Mouse (Mus musculus): ENCODE results near the gene Ngp.
"Not testable (repeated sequence)": the region's sequence is repeated elsewhere in the genome, so short reads cannot be mapped to it uniquely, and the experiment has no call there.

Gene Ngp

GRCm38 (mm10) chr9:110419511-110420112, at the start of gene Ngp:
TSS of gene Ngp (plus strand) at chr9:110419747.
- DNase-seq = peak; percentile 76

- DNase-seq = no peak
Measured at GRCm38 (mm10) chr9:110369860-110370259, 49.7 kb upstream of the Ngp start.

GRCm38 (mm10) chr9:110373871-110374270, 45.7 kb upstream of the Ngp start:
- peak; percentile 90 for DNase-seq

- DNase-seq = no peak
Measured at GRCm38 (mm10) chr9:110375668-110376067, 43.9 kb upstream of the Ngp start.

- DNase-seq = not testable (repeated sequence)
Measured at GRCm38 (mm10) chr9:110377655-110378054, 41.9 kb upstream of the Ngp start.

GRCm38 (mm10) chr9:110379361-110379760, 40.2 kb upstream of the Ngp start:
- DNase-seq = peak; percentile 91

- peak; percentile 90 for DNase-seq
Measured at GRCm38 (mm10) chr9:110380662-110381061, 38.9 kb upstream of the Ngp start.

GRCm38 (mm10) chr9:110381292-110381691, 38.3 kb upstream of the Ngp start:
- DNase-seq = peak; percentile 91

GRCm38 (mm10) chr9:110384369-110384929, 35.1 kb upstream of the Ngp start:
- peak; percentile 91 for DNase-seq

- DNase-seq = peak; percentile 90
Measured at GRCm38 (mm10) chr9:110388011-110388410, 31.5 kb upstream of the Ngp start.

GRCm38 (mm10) chr9:110390843-110391242, 28.7 kb upstream of the Ngp start:
- no peak for DNase-seq

- no peak for DNase-seq
Measured at GRCm38 (mm10) chr9:110393295-110393694, 26.3 kb upstream of the Ngp start.

GRCm38 (mm10) chr9:110400650-110401049, 18.9 kb upstream of the Ngp start:
- peak; percentile 98 for DNase-seq

- DNase-seq = no peak
Measured at GRCm38 (mm10) chr9:110402731-110403130, 16.8 kb upstream of the Ngp start.

GRCm38 (mm10) chr9:110403240-110403639, 16.3 kb upstream of the Ngp start:
- not testable (repeated sequence) for DNase-seq

- no peak for DNase-seq
Measured at GRCm38 (mm10) chr9:110407311-110408098, 12.0 kb upstream of the Ngp start.

- peak; percentile 100 for DNase-seq
Measured at GRCm38 (mm10) chr9:110408099-110408773, 11.3 kb upstream of the Ngp start, which contains the start of gene Ptpn23. TSS of gene Ptpn23 (minus strand) at chr9:110408213.

- peak; percentile 96 for DNase-seq
Measured at GRCm38 (mm10) chr9:110410908-110411887, 8.3 kb upstream of the Ngp start.

GRCm38 (mm10) chr9:110412926-110413325, 6.6 kb upstream of the Ngp start:
- no peak for DNase-seq

GRCm38 (mm10) chr9:110413785-110414184, 5.8 kb upstream of the Ngp start:
- DNase-seq = no peak

- DNase-seq = peak; percentile 77
Measured at GRCm38 (mm10) chr9:110431241-110431640, 11.7 kb downstream of the Ngp start.

- no peak for DNase-seq
Measured at GRCm38 (mm10) chr9:110433045-110433444, 13.5 kb downstream of the Ngp start.

Measured in heart, adult 11 months (tissue).